Mouse (Mus musculus) adrenal gland, postnatal 4 days (tissue): ENCODE data around the gene Sptb. TPM values are rescaled to one million over a fixed set of nuclear protein-coding genes. Genes with fewer than 3 reads are reported as not detected.

Experiments used
- DNase-seq, 2 experiments: peaks; one replicate each; pipeline ENCODE4 v3.0.0; 2021 to 2022; ENCODE audit warnings: low spot score in 2 of 2, mixed read lengths in 2 of 2
- total RNA-seq, 2 experiments: library from RNA; stranded (reverse); gene quantifications; 2 replicates each; pipeline ENCODE4 v1.2.3; 2021

Gene Sptb
- total RNA-seq, 2 experiments from 2014 or later = 72.0 to 85.6 TPM

- DNase-seq = no peak
Observed at GRCm38 (mm10) chr12:76612621-76613020, 97.7 kb downstream of the Sptb start.

GRCm38 (mm10) chr12:76608997-76609565, 101.3 kb downstream of the Sptb start:
- DNase-seq = no peak

GRCm38 (mm10) chr12:76608241-76608640, 102.1 kb downstream of the Sptb start:
- no peak for DNase-seq

GRCm38 (mm10) chr12:76605837-76606236, 104.5 kb downstream of the Sptb start:
- no peak for DNase-seq

DNA sequence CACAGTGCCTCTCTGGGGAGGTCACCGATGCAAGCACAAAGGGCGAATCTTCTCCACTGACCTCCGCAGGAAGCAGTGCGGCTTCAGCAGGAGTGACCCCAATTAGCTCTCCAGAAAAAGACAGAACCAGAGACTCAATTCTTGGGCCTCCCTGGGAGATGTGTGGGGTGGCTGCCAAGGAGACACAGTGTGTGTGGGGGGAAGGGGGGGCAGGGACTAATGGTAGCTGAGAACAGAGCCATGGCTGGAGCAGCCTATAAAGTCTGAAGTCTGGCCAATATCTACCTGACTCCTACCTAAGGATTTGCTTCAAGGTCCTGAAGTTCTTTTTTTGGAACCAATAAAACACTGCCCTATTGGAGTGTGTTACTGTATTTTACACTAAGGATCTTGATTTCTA, 105.8 kb downstream of the Sptb start:
- DNase-seq = no peak

GRCm38 (mm10) chr12:76603779-76604178, 106.6 kb downstream of the Sptb start:
- no peak for DNase-seq

GRCm38 (mm10) chr12:76598196-76598928, 112.0 kb downstream of the Sptb start:
- DNase-seq = no peak

DNA sequence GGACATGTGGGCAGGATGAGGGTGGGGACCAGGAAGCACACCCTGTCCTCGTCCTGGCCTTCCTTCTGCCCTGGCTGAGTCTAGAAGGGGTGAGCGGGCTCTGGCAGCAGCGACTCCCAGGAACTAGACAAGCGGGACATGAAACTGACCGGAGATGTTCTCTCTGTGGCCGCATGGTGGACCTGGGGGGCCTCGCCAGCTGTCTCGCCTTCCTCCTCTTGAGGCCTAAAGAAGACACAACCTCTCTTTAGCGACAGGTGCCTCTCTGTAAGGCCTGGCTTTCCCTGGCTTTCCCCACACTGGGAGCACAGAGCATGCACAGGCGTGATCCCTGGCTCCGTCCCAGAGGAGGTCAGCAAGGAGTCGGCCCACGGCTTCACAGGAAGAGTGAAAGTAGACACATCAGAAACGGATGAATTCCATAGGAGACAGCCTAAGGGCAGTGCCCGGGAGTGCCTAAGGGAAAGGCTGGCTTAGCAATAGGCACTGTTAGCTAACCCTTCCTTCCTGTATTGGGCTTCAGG, 112.7 kb downstream of the Sptb start:
- no peak for DNase-seq

- peak in 1 of 2 experiments; percentile 52 for DNase-seq
Observed at GRCm38 (mm10) chr12:76596292-76597023, 113.9 kb downstream of the Sptb start.

DNA sequence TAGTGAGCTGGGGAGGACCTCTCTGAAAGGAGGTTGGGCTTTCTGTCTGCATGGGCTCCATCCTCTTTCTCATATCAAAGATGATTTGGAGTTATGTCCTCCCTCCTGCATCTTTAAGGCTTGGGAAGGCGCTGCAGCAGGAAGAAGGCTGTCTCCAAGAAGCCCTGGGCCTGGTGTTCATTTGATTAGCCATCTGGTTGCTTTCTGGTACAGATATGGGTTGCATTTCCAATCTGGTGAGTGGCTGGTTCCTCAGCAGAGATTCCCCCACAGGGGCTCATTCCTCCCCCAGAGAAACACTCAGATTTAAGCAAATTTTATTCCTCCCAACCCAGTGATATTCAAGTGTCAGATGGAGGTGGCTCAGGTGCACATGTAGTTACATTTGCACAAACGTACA, 114.5 kb downstream of the Sptb start:
- no peak for DNase-seq

GRCm38 (mm10) chr12:76594556-76594955, 115.8 kb downstream of the Sptb start:
- no peak for DNase-seq

DNA sequence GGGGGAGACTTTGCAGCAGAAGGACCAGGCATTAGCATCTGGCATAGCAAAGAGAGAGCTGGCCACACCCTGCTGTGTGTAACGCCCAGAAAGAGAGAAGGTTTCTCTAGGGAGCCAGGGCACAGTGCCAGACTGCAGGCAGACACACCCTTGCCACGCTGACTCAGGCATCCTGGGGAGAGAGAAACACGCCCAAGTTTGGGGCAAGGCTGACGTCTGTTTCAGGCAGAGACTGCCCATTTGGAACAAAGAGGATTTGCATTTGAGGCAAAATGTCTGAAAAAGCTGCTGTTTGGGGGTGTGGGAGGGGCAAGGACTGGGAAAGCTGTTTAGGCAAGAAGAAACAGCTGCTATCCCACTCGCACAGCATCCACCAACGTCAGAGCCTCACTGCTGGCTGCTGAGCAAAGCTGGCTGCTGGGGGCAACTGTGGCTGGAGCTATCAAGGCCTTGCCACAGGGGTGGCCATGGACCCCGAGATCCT, 116.5 kb downstream of the Sptb start:
- DNase-seq = peak in 1 of 2 experiments; percentile 68

- DNase-seq = no peak
Observed at GRCm38 (mm10) chr12:76593254-76593653, 117.1 kb downstream of the Sptb start.

DNA sequence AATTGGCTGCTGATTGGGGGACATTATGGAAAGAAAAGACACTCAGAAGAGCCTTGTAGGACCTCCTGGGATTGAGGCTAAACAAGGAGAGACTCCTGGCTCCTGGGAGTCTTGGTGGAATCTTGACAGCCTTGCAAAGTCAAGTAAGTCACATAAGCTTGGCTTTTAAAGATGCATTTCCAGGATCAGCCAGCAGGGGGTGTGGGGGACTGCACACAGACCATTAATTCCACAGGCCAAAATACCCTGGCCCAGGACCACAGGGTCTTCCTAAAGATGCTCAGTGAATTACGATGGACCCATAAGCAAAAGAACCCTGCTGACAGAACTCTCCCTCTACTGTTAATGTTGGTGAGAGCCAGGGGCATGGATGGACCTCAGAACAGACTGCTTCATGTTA, 118.1 kb downstream of the Sptb start:
- no peak for DNase-seq

DNA sequence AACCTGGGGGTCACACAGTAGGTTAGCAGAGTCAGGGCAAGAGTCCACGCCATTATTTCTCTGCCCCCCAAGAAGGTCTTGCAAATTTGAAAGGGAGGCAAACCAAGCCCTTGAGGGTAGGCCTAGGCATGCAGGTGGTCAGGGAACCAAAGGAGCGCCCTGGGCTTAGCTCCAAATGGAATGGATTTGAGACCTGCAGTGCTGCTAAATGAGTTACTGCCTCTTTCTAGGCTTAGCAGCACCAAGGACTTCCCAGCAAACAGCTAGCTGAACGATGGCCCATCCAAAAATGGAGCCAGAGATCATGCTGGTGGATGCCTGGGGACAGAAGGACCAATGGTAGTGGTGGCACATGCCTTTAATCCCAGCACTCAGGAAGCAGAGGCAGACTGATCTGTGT, 119.3 kb downstream of the Sptb start:
- DNase-seq = no peak

DNA sequence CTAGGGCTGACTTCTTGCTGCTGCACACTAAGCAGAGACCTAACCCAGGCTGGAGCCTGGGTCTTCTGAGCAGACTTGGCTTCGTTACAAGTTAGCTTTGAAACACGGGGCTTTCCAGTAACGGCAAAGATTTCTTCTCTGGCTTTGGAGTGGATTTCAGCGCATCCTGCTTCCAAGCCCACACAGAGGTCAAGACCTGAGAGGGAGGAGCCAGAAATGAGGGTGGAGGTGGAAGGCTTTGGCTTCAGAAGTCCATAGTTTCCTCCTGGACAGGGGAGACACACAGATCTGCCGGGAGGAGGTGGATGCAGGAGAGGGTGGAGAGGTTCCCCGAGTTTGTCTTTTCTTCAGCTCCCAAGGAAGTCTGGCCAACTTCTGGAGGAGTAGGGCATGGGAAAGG, 120.8 kb downstream of the Sptb start:
- no peak for DNase-seq

DNA sequence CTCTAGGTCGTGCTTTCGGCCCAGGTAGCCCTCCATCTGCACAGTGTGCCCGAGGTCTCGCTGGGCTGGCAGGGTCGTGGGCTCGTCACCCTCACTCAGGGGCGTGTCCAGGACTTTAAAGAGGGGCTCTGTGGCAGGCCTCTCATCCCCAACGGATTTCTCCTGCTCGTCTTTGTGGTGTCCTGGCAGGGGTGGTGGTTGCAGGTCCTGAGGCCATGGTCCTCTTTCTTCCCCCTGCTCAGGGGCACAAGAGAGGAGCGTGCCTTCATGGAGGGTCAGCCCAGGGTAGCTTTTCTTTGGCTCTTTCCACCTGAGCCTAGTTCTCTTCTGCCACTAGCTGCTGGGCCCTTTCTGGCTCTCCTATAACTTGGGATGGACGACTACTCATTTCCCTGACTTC, 123.0 kb downstream of the Sptb start:
- DNase-seq = no peak

- no peak for DNase-seq
Observed at GRCm38 (mm10) chr12:76585028-76585427, 125.3 kb downstream of the Sptb start.

DNA sequence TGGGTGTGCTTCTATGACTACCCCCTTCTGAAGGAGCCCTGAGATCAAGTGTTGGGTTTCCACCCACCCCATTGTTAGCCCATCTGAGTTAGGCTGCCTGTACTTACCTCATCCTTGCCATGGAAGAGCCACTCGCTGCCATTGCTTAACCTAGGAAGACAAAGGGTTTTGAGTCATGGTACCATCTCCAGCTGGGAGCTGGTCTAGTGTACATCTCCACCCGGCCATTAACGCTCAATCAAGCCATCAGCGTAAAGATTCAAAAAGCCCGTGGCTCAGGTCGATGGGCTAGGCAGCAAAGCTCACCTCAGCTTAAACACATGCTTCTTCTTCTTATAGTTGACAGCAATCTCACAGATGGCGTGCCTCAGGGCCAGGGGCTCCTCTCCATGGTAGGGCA, 126.9 kb downstream of the Sptb start:
- DNase-seq = no peak

DNA sequence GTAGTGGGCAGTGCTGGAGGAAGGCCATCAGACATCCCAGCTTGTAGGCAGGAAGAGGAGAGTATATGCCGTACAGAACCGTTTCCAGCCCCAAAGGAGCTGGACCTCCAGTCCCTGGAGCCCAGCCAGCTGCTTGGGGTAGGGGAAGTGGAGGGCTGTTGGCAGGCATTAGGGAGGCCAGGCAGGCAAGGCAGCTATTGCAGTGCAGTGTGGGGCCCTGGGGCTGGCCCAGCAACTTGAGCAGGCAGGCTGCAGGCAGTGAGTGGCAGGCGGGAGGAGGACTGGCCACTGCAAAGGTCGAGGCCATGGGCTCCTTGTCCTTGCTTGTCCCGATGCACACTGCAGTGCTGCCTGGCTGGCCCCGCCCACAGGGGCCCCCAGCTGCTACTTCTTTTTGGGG, 127.5 kb downstream of the Sptb start:
- DNase-seq = peak; percentile 25 to 29

GRCm38 (mm10) chr12:76582139-76582538, 128.2 kb downstream of the Sptb start:
- DNase-seq = no peak

DNA sequence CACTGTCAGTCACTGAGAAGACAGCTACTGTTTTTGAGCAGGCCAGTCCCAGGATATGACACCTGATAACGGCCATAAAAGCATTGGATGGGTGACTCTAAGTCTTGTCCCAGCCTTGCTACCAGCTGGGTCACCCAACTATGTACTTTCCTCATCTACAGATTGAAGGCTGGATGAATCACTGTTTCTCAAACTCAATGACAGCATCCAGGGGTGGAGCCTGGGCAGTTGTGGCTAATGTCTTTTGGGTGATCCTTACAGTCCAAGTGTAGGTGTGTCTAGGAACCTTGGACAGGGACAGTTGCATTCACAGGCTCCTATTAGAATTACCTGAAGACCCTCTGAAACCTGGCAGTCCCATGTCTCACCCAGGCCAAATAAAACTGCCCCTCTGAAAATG, 130.5 kb downstream of the Sptb start:
- DNase-seq = no peak
